Mouse (Mus musculus) erythroid progenitor cell, adult 5-6 weeks (primary cell): Measurements from ENCODE around the gene C1qbp. TPM values are rescaled to one million over a fixed set of nuclear protein-coding genes. Genes with fewer than 3 reads are reported as not detected.

Source experiments
- ATAC-seq: replicated peaks from 2 replicates; pipeline ENCODE4 v1.8.0; 2016; ENCODE audit warnings: moderate number of reproducible peaks, mild to moderate bottlenecking, moderate TSS enrichment, inconsistent platforms; ENCODE audit not compliant: poor library complexity, low FRiP score, severe bottlenecking
- total RNA-seq, 2 experiments: library from RNA; stranded (forward) in 1 of 2; stranded (reverse) in 1 of 2; fragments of 150-400 nt in 1 of 2; fragments of 186-747, 209-891 nt in 1 of 2; gene quantifications; 2 replicates each; pipeline versions ENCODE4 v1.2.3 to v1.2.4; 2015 to 2017; ENCODE audit warnings: low replicate concordance in 2 of 2

The C1qbp gene
- 87.2 and 106 TPM in 2 replicates for total RNA-seq (2015; ENCODE audit: low replicate concordance)
- 7.3 and 24.4 TPM in 2 replicates for total RNA-seq (2017; ENCODE audit: low replicate concordance)

GRCm38 (mm10) chr11:70982557-70983228, at the start of gene C1qbp:
TSS of gene C1qbp (minus strand) at chr11:70983026.
- ATAC-seq, result peak; percentile 99

- no peak for ATAC-seq
These were observed 49.2 kb upstream of the C1qbp start for GRCm38 (mm10) chr11:71032070-71032469.

GRCm38 (mm10) chr11:71029403-71030118, 46.7 kb upstream of the C1qbp start:
- ATAC-seq, result no peak

- no peak for ATAC-seq
These were observed 45.5 kb upstream of the C1qbp start for GRCm38 (mm10) chr11:71028280-71028679.

- peak; percentile 94 for ATAC-seq
These were observed 36.6 kb upstream of the C1qbp start, which contains the start of the genes Mis12 and Derl2 for GRCm38 (mm10) chr11:71019201-71020068. TSS of gene Mis12 (plus strand) at chr11:71019611. TSS of gene Derl2 (minus strand) at chr11:71019841.

- ATAC-seq, result peak; percentile 21
These were observed 35.8 kb upstream of the C1qbp start for GRCm38 (mm10) chr11:71018416-71019200.

GRCm38 (mm10) chr11:71017051-71017450, 34.2 kb upstream of the C1qbp start:
- no peak for ATAC-seq

- ATAC-seq, result no peak
These were observed 29.9 kb upstream of the C1qbp start for GRCm38 (mm10) chr11:71012743-71013142.

- ATAC-seq, result no peak
These were observed 25.5 kb upstream of the C1qbp start for GRCm38 (mm10) chr11:71008321-71008720.

GRCm38 (mm10) chr11:71007831-71008230, 25.0 kb upstream of the C1qbp start:
- no peak for ATAC-seq

- no peak for ATAC-seq
These were observed 24.2 kb upstream of the C1qbp start for GRCm38 (mm10) chr11:71007026-71007425.

- no peak for ATAC-seq
These were observed 22.2 kb upstream of the C1qbp start for GRCm38 (mm10) chr11:71005046-71005445.

GRCm38 (mm10) chr11:71004316-71004773, 21.5 kb upstream of the C1qbp start, which contains the start of gene Dhx33:
TSS of gene Dhx33 (minus strand) at chr11:71004437.
- ATAC-seq, result peak; percentile 96

GRCm38 (mm10) chr11:71003611-71004315, 20.9 kb upstream of the C1qbp start:
- peak; percentile 60 for ATAC-seq

- ATAC-seq, result no peak
These were observed 18.3 kb upstream of the C1qbp start for GRCm38 (mm10) chr11:71001167-71001566.

- ATAC-seq, result no peak
These were observed 796 bp downstream of the C1qbp start for GRCm38 (mm10) chr11:70982030-70982429.

- no peak for ATAC-seq
These were observed 1.9 kb downstream of the C1qbp start for GRCm38 (mm10) chr11:70980751-70981510.

- no peak for ATAC-seq
These were observed 2.6 kb downstream of the C1qbp start for GRCm38 (mm10) chr11:70980232-70980631.
